Mouse (Mus musculus): ENCODE data around the gene Smim5.

The Smim5 gene

GRCm38 (mm10) chr11:115894755-115895520, 4.8 kb upstream of the Smim5 start:
- peak; percentile 55 for DNase-seq (ENCODE audit: low spot score)

- DNase-seq (ENCODE audit: low spot score) = no peak
Measured at GRCm38 (mm10) chr11:115898446-115898845, 1.3 kb upstream of the Smim5 start.

- DNase-seq (ENCODE audit: low spot score) = peak; percentile 61
Measured at GRCm38 (mm10) chr11:115898886-115899285, 880 bp upstream of the Smim5 start.

GRCm38 (mm10) chr11:115900561-115901337, 983 bp downstream of the Smim5 start:
- no peak for DNase-seq (ENCODE audit: low spot score)

- no peak for DNase-seq (ENCODE audit: low spot score)
Measured at GRCm38 (mm10) chr11:115901338-115902161, 1.8 kb downstream of the Smim5 start.

GRCm38 (mm10) chr11:115902177-115902576, 2.4 kb downstream of the Smim5 start:
- no peak for DNase-seq (ENCODE audit: low spot score)

- no peak for DNase-seq (ENCODE audit: low spot score)
Measured at GRCm38 (mm10) chr11:115902831-115903230, 3.1 kb downstream of the Smim5 start.

GRCm38 (mm10) chr11:115903384-115904230, 3.8 kb downstream of the Smim5 start:
- peak; percentile 33 for DNase-seq (ENCODE audit: low spot score)

GRCm38 (mm10) chr11:115904231-115904955, 4.6 kb downstream of the Smim5 start:
- no peak for DNase-seq (ENCODE audit: low spot score)

GRCm38 (mm10) chr11:115904956-115905790, 5.4 kb downstream of the Smim5 start:
- peak; percentile 26 for DNase-seq (ENCODE audit: low spot score)

GRCm38 (mm10) chr11:115906116-115906515, 6.3 kb downstream of the Smim5 start:
- no peak for DNase-seq (ENCODE audit: low spot score)

- DNase-seq (ENCODE audit: low spot score) = no peak
Measured at GRCm38 (mm10) chr11:115906521-115906920, 6.8 kb downstream of the Smim5 start.

- no peak for DNase-seq (ENCODE audit: low spot score)
Measured at GRCm38 (mm10) chr11:115911134-115911561, 11.4 kb downstream of the Smim5 start.

- no peak for DNase-seq (ENCODE audit: low spot score)
Measured at GRCm38 (mm10) chr11:115911632-115912376, 12.0 kb downstream of the Smim5 start, which contains the start of gene Smim6. TSS of gene Smim6 (plus strand) at chr11:115912017.

- DNase-seq (ENCODE audit: low spot score) = no peak
Measured at GRCm38 (mm10) chr11:115916579-115916978, 16.8 kb downstream of the Smim5 start.

- no peak for DNase-seq (ENCODE audit: low spot score)
Measured at GRCm38 (mm10) chr11:115918637-115919036, 18.9 kb downstream of the Smim5 start.

GRCm38 (mm10) chr11:115919073-115919472, 19.3 kb downstream of the Smim5 start:
- no peak for DNase-seq (ENCODE audit: low spot score)

- peak; percentile 73 for DNase-seq (ENCODE audit: low spot score)
Measured at GRCm38 (mm10) chr11:115920110-115920818, 20.5 kb downstream of the Smim5 start.
